Mouse (Mus musculus): ENCODE measurements around the gene Tenm2. TPM values are rescaled to one million over a fixed set of nuclear protein-coding genes. Genes with fewer than 3 reads are reported as not detected.
A peak's percentile ranks its signal among the peaks of the same experiment; 100 is the strongest.

Tenm2 gene
- total and polyA plus RNA-seq, 2 experiments from 2014 or later: 41.8 to 91.3 TPM

- DNase-seq (peak; percentile 79), ATAC-seq (peak; percentile 47; the same call in 1 of the 2 replicates)
- H3K4me2 ChIP-seq (ENCODE audit: low read depth): no peak overlapping the region
- no peaks in the 10 kb centered on the region for H3K36me3 ChIP-seq (ENCODE audit: insufficient read depth)
- no peak overlapping the region for H3K4me3 ChIP-seq (ENCODE audit: low read depth, low read length)
- TF ChIP-seq CTCF (IDR thresholded peaks at IDR 0.05; ENCODE audit: low read depth): peak; percentile 87
- no peak overlapping the region for H3K9ac ChIP-seq
- 8% methylated on average over 8 of the region's 8 CpGs for WGBS
- H3K27ac ChIP-seq (ENCODE audit: low read depth, low read length): no peak overlapping the region
- H3K4me1 ChIP-seq (ENCODE audit: insufficient read depth): no peaks in the 10 kb centered on the region
- no peaks in the 10 kb centered on the region for H3K9me3 ChIP-seq (ENCODE audit: low read length)
- H3K27me3 ChIP-seq (ENCODE audit: insufficient read depth, low read length): no peaks in the 10 kb centered on the region
These were observed 709.4 kb downstream of the Tenm2 start for GRCm38 (mm10) chr11:36526381-36526780.

DNA sequence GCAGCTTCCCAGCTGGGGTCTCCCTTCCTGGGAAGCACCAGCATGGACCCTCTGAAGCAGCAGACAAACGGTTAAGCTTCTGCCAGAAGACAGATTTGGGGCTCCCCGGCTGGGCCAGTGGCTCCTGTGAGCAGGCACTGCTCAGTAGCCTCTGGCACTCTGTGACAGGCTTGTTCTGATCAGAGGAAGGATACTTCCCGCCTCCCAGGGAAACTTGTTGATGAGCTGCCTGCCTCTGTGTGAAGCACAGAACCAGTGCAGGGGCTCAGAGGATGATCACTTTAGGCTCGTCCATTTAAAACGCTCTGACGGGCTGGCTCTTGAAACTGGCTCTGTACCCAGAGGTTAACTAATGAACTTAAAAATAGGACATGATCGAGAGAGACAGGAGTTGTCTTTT, 723.3 kb downstream of the Tenm2 start:
- TF ChIP-seq CTCF (IDR thresholded peaks at IDR 0.05; ENCODE audit: low read depth): no peak

DNA sequence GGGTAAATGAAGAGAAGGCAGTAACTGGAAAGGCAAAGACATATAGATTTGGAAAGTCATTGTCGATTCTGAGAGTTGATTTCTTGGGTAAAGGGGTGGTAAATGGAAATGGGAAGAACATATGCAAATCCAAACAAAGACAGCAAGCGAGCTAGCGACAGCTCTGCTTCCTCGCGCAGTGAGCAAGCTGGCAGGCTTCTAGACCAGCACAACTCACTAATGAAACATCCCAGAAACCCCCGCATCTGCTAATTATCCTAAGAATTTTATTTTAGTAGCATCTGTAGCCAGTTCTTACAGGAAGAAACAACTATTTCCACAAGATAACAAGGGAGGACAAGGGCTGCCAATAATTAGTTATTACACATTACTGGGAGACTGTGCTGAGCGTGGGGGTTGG, 727.5 kb downstream of the Tenm2 start:
- DNase-seq (peak; percentile 67), ATAC-seq (peak; percentile 73)
- TF ChIP-seq CTCF (IDR thresholded peaks at IDR 0.05; ENCODE audit: low read depth): no peak
- Histone ChIP-seq H3K36me3 (ENCODE audit: insufficient read depth) (no peaks in the 10 kb centered on the region), H3K4me1 (ENCODE audit: insufficient read depth) (no peaks in the 10 kb centered on the region), H3K4me2 (ENCODE audit: low read depth) (0 out of 2 replicates have a peak overlapping the region, but pooled peaks have one; percentile 1), H3K27ac (ENCODE audit: low read depth, low read length) (peak overlapping the region; percentile 46; the same call in 1 of the 2 replicates), H3K27me3 (ENCODE audit: insufficient read depth, low read length) (no peaks in the 10 kb centered on the region), H3K4me3 (ENCODE audit: low read depth, low read length) (no peak overlapping the region), H3K9ac (no peak overlapping the region), H3K9me3 (ENCODE audit: low read length) (no peaks in the 10 kb centered on the region)
- 29% methylated on average over 7 of the region's 7 CpGs for WGBS

More for the DNA sequence above, 723.3 kb downstream of the Tenm2 start:
- Histone ChIP-seq H3K27ac (ENCODE audit: low read depth, low read length) (no peak overlapping the region), H3K4me1 (ENCODE audit: insufficient read depth) (no peaks in the 10 kb centered on the region), H3K27me3 (ENCODE audit: insufficient read depth, low read length) (no peaks in the 10 kb centered on the region), H3K36me3 (ENCODE audit: insufficient read depth) (no peaks in the 10 kb centered on the region), H3K4me2 (ENCODE audit: low read depth) (no peak overlapping the region), H3K4me3 (ENCODE audit: low read depth, low read length) (no peak overlapping the region), H3K9me3 (ENCODE audit: low read length) (no peaks in the 10 kb centered on the region), H3K9ac (no peak overlapping the region)
- DNase-seq (no peak), ATAC-seq (no peak)
- 38% methylated on average over 7 of the region's 7 CpGs for WGBS

DNA sequence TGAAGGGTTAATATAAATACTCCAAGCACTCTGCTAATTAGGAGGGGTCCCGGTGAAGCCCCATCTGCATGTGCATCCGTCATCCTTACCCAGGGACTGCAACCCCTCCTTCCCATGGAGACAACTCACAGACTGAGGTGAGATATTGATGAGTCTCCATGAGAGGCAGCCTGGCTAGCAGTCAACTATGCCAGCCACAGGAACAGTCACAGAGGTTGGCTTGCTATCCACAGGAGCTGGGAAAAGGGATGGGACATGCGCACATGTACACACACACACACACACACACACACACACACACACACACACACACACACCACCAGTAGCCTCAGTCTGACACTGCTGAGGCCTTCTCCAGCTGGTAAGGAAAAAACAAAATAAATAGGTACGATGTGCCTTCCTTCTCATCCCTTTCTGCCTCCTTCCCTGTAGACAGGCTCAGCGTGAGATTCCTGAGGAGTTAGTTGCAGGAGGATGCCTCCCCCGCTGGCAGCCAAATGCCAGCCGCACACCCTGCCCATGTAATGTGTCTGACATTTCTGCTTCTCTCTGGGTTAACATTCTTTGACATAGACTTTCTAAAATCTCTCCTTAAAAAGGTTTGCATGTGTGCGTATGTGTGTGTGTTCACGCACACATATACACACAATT, 740.7 kb downstream of the Tenm2 start:
- no peak overlapping the region for H3K4me3 ChIP-seq (ENCODE audit: low read depth, low read length)
- WGBS: 64% methylated on average over 9 of the region's 9 CpGs
- DNase-seq (no peak), ATAC-seq (no peak)
- H3K27ac ChIP-seq (ENCODE audit: low read depth, low read length): no peak overlapping the region
- H3K4me1 ChIP-seq (ENCODE audit: insufficient read depth): 0 out of 2 replicates have a peak, but pooled peaks cover 3% of the 10 kb centered on the region
- H3K4me2 ChIP-seq (ENCODE audit: low read depth): no peak overlapping the region
- H3K27me3 ChIP-seq (ENCODE audit: insufficient read depth, low read length): no peaks in the 10 kb centered on the region
- H3K36me3 ChIP-seq (ENCODE audit: insufficient read depth): no peaks in the 10 kb centered on the region
- TF ChIP-seq CTCF (IDR thresholded peaks at IDR 0.05; ENCODE audit: low read depth): no peak
- no peak overlapping the region for H3K9ac ChIP-seq
- no peaks in the 10 kb centered on the region for H3K9me3 ChIP-seq (ENCODE audit: low read length)

- H3K4me1 ChIP-seq (ENCODE audit: insufficient read depth): 0 out of 2 replicates have a peak, but pooled peaks cover 3% of the 10 kb centered on the region
- DNase-seq: no peak
- H3K27ac ChIP-seq (ENCODE audit: low read depth, low read length): no peak overlapping the region
- no peaks in the 10 kb centered on the region for H3K36me3 ChIP-seq (ENCODE audit: insufficient read depth)
- H3K9ac ChIP-seq: no peak overlapping the region
- H3K9me3 ChIP-seq (ENCODE audit: low read length): no peaks in the 10 kb centered on the region
- no peak overlapping the region for H3K4me2 ChIP-seq (ENCODE audit: low read depth)
- WGBS: 79% methylated on average over 6 of the region's 6 CpGs
- TF ChIP-seq CTCF (IDR thresholded peaks at IDR 0.05; ENCODE audit: low read depth): no peak
- no peak overlapping the region for H3K4me3 ChIP-seq (ENCODE audit: low read depth, low read length)
- no peak for ATAC-seq
- no peaks in the 10 kb centered on the region for H3K27me3 ChIP-seq (ENCODE audit: insufficient read depth, low read length)
These were observed 743.5 kb downstream of the Tenm2 start for GRCm38 (mm10) chr11:36492274-36492673.

- Histone ChIP-seq H3K36me3 (ENCODE audit: insufficient read depth) (no peaks in the 10 kb centered on the region), H3K27ac (ENCODE audit: low read depth, low read length) (no peak overlapping the region), H3K4me1 (ENCODE audit: insufficient read depth) (no peaks in the 10 kb centered on the region), H3K9ac (no peak overlapping the region), H3K4me2 (ENCODE audit: low read depth) (no peak overlapping the region), H3K9me3 (ENCODE audit: low read length) (no peaks in the 10 kb centered on the region), H3K4me3 (ENCODE audit: low read depth, low read length) (no peak overlapping the region), H3K27me3 (ENCODE audit: insufficient read depth, low read length) (no peaks in the 10 kb centered on the region)
- no peak for DNase-seq
- TF ChIP-seq CTCF (IDR thresholded peaks at IDR 0.05; ENCODE audit: low read depth): peak; percentile 73
- ATAC-seq: no peak
- 49% methylated on average over 7 of the region's 7 CpGs for WGBS
These were observed 745.7 kb downstream of the Tenm2 start for GRCm38 (mm10) chr11:36490085-36490484.

- Histone ChIP-seq H3K27me3 (ENCODE audit: insufficient read depth, low read length) (no peaks in the 10 kb centered on the region), H3K4me2 (ENCODE audit: low read depth) (no peak overlapping the region), H3K9me3 (ENCODE audit: low read length) (no peaks in the 10 kb centered on the region), H3K36me3 (ENCODE audit: insufficient read depth) (no peaks in the 10 kb centered on the region), H3K9ac (no peak overlapping the region), H3K4me3 (ENCODE audit: low read depth, low read length) (no peak overlapping the region), H3K27ac (ENCODE audit: low read depth, low read length) (no peak overlapping the region), H3K4me1 (ENCODE audit: insufficient read depth) (peaks cover 6% of the 10 kb centered on the region; the same call in 1 of the 2 replicates)
- no peak for TF ChIP-seq CTCF (IDR thresholded peaks at IDR 0.05; ENCODE audit: low read depth)
- ATAC-seq (no peak), DNase-seq (no peak)
- 75% methylated on average over 4 of the region's 4 CpGs for WGBS
These were observed 747.1 kb downstream of the Tenm2 start for GRCm38 (mm10) chr11:36488666-36489065.
